Mouse (Mus musculus) ES-E14 (cell line): ENCODE measurements around the gene Rdh8. TPM values are rescaled to one million over a fixed set of nuclear protein-coding genes. Genes with fewer than 3 reads are reported as not detected.

Experiments used
- DNase-seq: peaks from one replicate; pipeline ENCODE4 v3.0.0-alpha.2; 2013; ENCODE audit warnings: low read depth, low spot score
- H3K27ac ChIP-seq: 2 replicates; pipeline ENCODE4 v1.5.1; 2012; ENCODE audit warnings: low read depth, mild to moderate bottlenecking, low read length, moderate library complexity, mixed read lengths; ENCODE audit not compliant: poor library complexity, insufficient read depth, severe bottlenecking
- H3K36me3 ChIP-seq: 2 replicates; pipeline ENCODE4 v1.6.1; 2012; ENCODE audit warnings: mild to moderate bottlenecking, low read length, moderate library complexity, mixed read lengths; ENCODE audit not compliant: control insufficient read depth, poor library complexity, insufficient read depth, severe bottlenecking
- H3K4me1 ChIP-seq, 2 experiments: fragments of 150-350 bp in 1 of 2; sonication (generic) in 1 of 2; 2 replicates each; pipeline ENCODE4 v1.6.1; 2012; ENCODE audit warnings: low read length in 2 of 2, mild to moderate bottlenecking in 1 of 2, mixed read lengths in 1 of 2; ENCODE audit not compliant: control insufficient read depth in 2 of 2, insufficient read depth in 2 of 2, poor library complexity in 1 of 2
- H3K4me3 ChIP-seq, 2 experiments: fragments of 150-350 bp in 1 of 2; sonication (generic) in 1 of 2; 2 replicates each; pipeline ENCODE4 v1.5.1; 2012; ENCODE audit warnings: low read length in 2 of 2, low read depth in 1 of 2, mild to moderate bottlenecking in 1 of 2, mixed read lengths in 1 of 2; ENCODE audit not compliant: insufficient read depth in 1 of 2, poor library complexity in 1 of 2, severe bottlenecking in 1 of 2
- H3K9ac ChIP-seq: 2 replicates; pipeline ENCODE4 v1.6.1; 2012; ENCODE audit warnings: low read depth, mild to moderate bottlenecking, low read length, mixed read lengths; ENCODE audit not compliant: poor library complexity, insufficient read depth, severe bottlenecking
- H3K9me3 ChIP-seq: fragments of 150-350 bp; sonication (generic); 2 replicates; pipeline ENCODE4 v1.6.1; 2012; ENCODE audit warnings: low read depth, mild to moderate bottlenecking, low read length; ENCODE audit not compliant: control insufficient read depth, insufficient read depth
- CHD2 ChIP-seq: IDR thresholded peaks from 2 replicates; pipeline ENCODE4 v1.6.1; 2014; ENCODE audit warnings: mild to moderate bottlenecking, low read depth, low read length, inconsistent platforms
- HCFC1 ChIP-seq: IDR thresholded peaks from 2 replicates; pipeline ENCODE4 v1.6.1; 2012; ENCODE audit warnings: low read length, inconsistent platforms, borderline replicate concordance; ENCODE audit not compliant: insufficient read depth
- MAFK ChIP-seq: IDR thresholded peaks from 2 replicates; pipeline ENCODE4 v1.6.1; 2014; ENCODE audit warnings: mild to moderate bottlenecking, low read depth, low read length, inconsistent platforms; ENCODE audit not compliant: insufficient read depth
- ZC3H11A ChIP-seq: IDR thresholded peaks from 2 replicates; pipeline ENCODE4 v1.6.1; 2012; ENCODE audit warnings: low read depth, mild to moderate bottlenecking, inconsistent platforms, low read length, borderline replicate concordance
- ZNF384 ChIP-seq: IDR thresholded peaks from 2 replicates; pipeline ENCODE4 v1.6.1; 2012; ENCODE audit warnings: low read depth, low read length, inconsistent platforms
- in situ Hi-C, 2 experiments: fragments of 600-800 bp; cut with MboI; formaldehyde crosslinking; loops; one replicate each; pipeline ENCODE4 v1.15.1; 2025; ENCODE audit warnings: low sequenced_read_pairs in 2 of 2, inconsistent platforms in 1 of 2; ENCODE audit not compliant: unreplicated experiment in 2 of 2
- total RNA-seq: library from RNA; depleted of rRNA; stranded (reverse); fragments of 300-350 nt; gene quantifications from 2 replicates; pipeline ENCODE4 v1.2.3, GENCODE M21; 2012

Rdh8 gene
- total RNA-seq, 1 experiment = not detected

- H3K9me3 ChIP-seq = no peaks in the 10 kb centered on the region
- peak; percentile 47 for DNase-seq
- no peak within 1 kb of the TSS for H3K27ac ChIP-seq
- H3K4me3 ChIP-seq = peak within 1 kb of the TSS; percentile 3 to 46; a peak in 2 of 4 replicates
- in situ Hi-C loops = no loop called here
- no peaks in the 10 kb centered on the region for H3K36me3 ChIP-seq
- peaks cover 8 to 16% of the 10 kb centered on the region in 2 experiments for H3K4me1 ChIP-seq
- H3K9ac ChIP-seq = no peak within 1 kb of the TSS
- TF ChIP-seq HCFC1 = no peak
- no peak for TF ChIP-seq ZNF384
- no peak for TF ChIP-seq ZC3H11A
- TF ChIP-seq CHD2 = no peak
- TF ChIP-seq MAFK = no peak
These were observed 3.6 kb upstream of the Rdh8 start, which contains the start of gene Col5a3 for GRCm38 (mm10) chr9:20814521-20815272. Col5a3 (minus strand) TSS chr9:20815067.

- Histone ChIP-seq H3K9ac (no peak overlapping the region), H3K27ac (no peak overlapping the region), H3K4me3 (no peak overlapping the region), H3K9me3 (no peaks in the 10 kb centered on the region), H3K4me1 (peaks cover 0 to 5% of the 10 kb centered on the region in 2 experiments; a peak in 1 of 4 replicates), H3K36me3 (no peaks in the 10 kb centered on the region)
- TF ChIP-seq ZC3H11A (no peak), MAFK (no peak), ZNF384 (no peak), CHD2 (no peak), HCFC1 (no peak)
- DNase-seq = no peak
- in situ Hi-C loops = no loop called here
These were observed 1.7 kb downstream of the Rdh8 start for GRCm38 (mm10) chr9:20820001-20820400.

GRCm38 (mm10) chr9:20822821-20823220 is 4.5 kb downstream of the Rdh8 start:
- H3K4me1 ChIP-seq = 0 out of 4 replicates have a peak, but pooled peaks cover 0 to 3% of the 10 kb centered on the region in 2 experiments
- in situ Hi-C loops = no loop called here
- H3K4me3 ChIP-seq = no peak overlapping the region
- no peak overlapping the region for H3K27ac ChIP-seq
- H3K36me3 ChIP-seq = no peaks in the 10 kb centered on the region
- DNase-seq = no peak
- TF ChIP-seq ZC3H11A (no peak), ZNF384 (no peak), MAFK (no peak), CHD2 (no peak), HCFC1 (no peak)
- no peak overlapping the region for H3K9ac ChIP-seq
- no peaks in the 10 kb centered on the region for H3K9me3 ChIP-seq

GRCm38 (mm10) chr9:20825781-20826180 is 7.5 kb downstream of the Rdh8 start:
- DNase-seq = no peak
- Histone ChIP-seq H3K9me3 (no peaks in the 10 kb centered on the region), H3K4me1 (peaks cover 0 to 9% of the 10 kb centered on the region in 2 experiments; a peak in 1 of 4 replicates), H3K27ac (no peak overlapping the region), H3K36me3 (no peaks in the 10 kb centered on the region), H3K4me3 (no peak overlapping the region), H3K9ac (no peak overlapping the region)
- no peak for TF ChIP-seq HCFC1
- no peak for TF ChIP-seq MAFK
- TF ChIP-seq ZC3H11A = no peak
- TF ChIP-seq ZNF384 = no peak
- TF ChIP-seq CHD2 = no peak
- in situ Hi-C loops = no loop called here
